Mouse (Mus musculus) liver, embryonic 14.5 days (tissue): ENCODE results near the gene Sf3b3.

Experiments used
- CTCF ChIP-seq: IDR thresholded peaks from 2 replicates; pipeline ENCODE4 v1.5.1; 2016; ENCODE audit warnings: antibody characterized with exemption, low read depth, control low read depth
- EP300 ChIP-seq: IDR thresholded peaks from 2 replicates; pipeline ENCODE4 v1.6.1; 2016; ENCODE audit warnings: antibody characterized with exemption, low read depth

DNA sequence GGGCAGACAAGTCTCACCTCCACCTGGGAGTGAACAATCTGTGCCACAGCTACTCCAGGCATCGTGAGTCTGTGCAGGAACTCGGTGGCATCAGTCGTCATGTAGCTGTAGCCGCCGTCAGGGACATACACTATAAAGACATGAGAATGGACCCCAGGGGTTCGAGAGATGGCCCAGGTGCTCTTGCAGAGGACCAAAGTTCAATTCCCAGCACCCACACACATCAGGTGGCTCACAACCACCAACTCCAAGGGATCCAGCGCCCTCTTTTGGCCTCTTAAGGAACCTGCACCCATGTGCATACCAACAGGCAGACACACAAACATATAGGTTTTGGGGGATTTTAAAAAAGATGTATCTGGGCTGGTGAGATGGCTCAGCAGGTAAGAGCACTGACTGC, 45.5 kb upstream of the Sf3b3 start:
- peak; percentile 24; the same call in 1 of the 2 replicates for TF ChIP-seq CTCF
- no peak for TF ChIP-seq EP300
